Mouse (Mus musculus) thymus, postnatal 14 days (tissue): ENCODE data around the gene Suz12.
"Not testable (repeated sequence)": the region's sequence is repeated elsewhere in the genome, so short reads cannot be mapped to it uniquely, and the experiment has no call there.

Experiments used
- DNase-seq: peaks from one replicate; pipeline ENCODE4 v3.0.0; 2021

The Suz12 gene

DNA sequence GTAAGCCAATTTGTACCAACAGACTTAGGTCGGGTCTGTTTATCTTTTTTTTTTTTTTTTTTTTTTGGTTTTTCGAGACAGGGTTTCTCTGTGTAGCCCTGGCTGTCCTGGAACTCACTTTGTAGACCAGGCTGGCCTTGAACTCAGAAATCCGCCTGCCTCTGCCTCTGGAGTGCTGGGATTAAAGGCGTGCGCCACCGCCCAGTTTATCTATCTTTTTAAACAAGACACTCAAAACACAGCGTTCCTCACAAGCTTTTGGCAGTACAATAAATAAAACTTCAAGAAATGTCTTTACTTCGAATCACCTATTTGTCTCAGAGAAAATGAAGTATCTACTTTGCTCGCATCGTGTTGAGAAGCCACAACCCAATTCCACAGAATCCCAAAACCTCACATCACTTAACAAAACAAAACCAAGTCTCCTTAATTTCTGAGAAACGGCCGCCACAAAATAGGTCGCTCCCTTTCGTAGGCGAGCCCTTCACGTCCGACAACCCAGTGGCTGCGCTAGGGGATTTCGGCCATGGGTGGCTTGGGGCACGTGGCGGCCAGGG lies 793 bp upstream of the Suz12 start:
- DNase-seq = no peak

DNA sequence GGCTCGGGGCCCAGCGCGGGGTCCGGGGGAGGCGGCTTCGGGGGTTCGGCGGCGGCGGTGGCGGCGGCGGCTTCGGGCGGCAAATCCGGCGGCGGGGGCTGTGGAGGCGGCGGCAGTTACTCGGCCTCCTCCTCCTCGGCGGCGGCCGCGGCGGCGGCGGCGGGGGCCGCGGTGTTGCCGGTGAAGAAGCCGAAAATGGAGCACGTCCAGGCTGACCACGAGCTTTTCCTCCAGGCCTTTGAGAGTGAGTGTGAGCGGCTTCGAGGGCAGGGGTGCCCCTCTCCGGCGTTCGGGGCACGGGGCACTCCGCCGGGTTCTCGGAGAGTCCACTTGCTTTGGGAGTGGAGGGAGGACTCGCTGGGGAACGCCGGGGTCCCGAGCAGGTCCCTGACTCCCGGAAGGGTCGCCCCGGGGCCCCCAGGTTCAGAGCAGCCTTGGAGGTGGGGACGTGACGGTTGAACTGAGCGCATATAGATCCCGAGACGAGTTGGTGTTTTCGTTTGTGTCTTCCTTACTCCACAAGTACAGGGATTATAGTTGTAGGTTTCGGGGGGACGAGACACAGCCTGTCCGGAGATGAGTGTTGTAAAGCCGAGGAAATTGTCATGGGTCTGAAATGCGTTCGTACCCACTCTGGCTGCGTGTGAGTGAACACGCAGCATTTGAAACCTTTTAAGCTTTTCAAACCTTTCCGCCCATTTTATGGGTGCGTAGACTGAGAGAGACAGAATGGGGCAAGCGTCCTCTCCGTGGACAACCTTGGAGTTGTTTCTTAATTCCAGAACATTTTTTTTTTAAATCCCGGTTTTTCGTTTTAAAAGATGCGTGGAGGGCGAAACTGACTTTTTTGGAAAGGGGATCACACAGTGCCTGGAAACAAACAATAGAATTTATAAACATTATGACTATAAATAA lies 707 bp downstream of the Suz12 start:
- peak; percentile 64 for DNase-seq

DNA sequence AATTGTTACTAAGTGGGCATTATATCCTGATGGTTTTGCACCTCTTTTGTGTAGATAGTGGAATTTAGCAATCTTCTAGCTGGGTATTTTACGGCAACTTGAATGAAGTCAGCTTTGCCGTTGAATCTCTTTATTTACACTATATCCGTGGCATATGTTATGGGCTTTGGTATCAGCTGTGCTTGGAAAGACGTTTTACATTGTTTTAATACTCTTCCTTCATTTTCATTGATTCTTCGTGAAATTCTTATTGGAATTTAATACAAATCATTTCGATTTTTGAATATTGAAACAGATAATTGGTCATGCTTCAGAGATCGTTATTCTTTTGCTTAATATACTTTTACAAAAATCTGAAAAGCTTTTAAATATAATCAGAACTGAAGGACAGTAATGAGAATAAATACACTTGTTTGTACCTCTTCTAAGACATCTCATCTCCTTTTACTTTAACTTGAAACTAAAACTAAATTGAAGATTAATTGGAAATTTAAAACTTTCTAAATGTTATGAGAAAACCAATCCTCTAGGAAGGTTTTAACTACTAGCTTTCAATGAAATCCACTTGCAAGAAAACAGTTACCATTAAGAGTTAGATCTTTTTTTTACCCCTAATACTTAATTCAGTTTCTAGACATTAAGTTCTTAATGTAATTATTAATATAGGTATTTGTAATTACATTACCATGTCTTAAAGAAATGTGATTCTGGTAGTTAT lies 1.5 kb downstream of the Suz12 start:
- DNase-seq = no peak

DNA sequence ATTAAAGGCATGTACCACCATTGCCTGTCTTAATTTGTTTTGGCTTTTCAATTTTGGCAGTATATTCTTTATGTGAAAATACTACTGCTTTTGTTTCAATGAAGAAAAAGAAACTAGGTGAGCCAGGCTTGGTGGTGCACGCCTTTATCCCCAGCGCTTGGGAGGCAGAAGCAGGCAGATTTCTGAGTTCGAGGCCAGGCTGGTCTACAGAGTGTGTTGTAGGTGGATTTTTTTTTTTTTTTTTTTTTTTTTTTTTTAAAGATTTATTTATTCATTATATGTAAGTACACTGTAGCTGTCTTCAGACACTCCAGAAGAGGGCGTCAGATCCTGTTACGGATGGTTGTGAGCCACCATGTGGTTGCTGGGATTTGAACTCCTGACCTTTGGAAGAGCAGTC lies 23.6 kb downstream of the Suz12 start:
- not testable (repeated sequence) for DNase-seq

DNA sequence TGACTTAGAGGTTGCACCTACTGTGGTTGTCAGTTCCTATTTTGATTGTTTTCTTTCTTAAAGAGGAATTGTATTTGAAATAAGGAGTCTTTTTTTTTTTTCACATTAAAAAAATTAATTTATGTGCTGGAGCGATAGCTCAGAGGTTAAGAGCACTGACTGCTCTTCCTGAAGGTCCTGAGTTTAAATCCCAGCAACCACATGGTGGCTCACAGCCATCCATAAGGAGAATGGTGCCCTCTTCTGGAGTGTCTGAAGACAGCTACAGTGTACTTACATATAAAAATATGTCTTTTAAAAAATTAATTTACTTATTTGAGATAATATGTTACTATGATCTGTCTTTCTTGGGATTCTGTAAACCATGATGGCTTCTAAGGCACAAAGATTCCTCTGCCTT lies 26.9 kb downstream of the Suz12 start:
- DNase-seq = no peak

DNA sequence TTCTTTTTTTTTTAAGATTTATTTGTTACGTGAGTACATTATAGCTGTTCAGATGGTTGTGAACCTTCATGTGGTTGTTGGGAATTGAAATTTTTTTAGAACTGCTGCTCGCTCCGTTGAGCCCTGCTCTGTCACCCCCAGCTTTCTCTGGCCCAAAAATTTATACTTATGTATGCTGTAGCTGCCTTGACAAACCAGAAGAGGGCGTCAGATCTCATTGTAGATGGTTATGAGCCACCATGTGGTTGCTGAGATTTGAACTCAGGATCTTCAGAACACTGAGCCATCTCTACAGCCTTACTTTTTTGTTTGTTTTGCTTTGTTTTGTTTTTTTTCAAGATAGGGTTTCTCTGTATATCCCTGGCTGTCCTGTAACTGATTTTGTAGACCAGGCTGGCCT lies 28.4 kb downstream of the Suz12 start:
- no peak for DNase-seq

DNA sequence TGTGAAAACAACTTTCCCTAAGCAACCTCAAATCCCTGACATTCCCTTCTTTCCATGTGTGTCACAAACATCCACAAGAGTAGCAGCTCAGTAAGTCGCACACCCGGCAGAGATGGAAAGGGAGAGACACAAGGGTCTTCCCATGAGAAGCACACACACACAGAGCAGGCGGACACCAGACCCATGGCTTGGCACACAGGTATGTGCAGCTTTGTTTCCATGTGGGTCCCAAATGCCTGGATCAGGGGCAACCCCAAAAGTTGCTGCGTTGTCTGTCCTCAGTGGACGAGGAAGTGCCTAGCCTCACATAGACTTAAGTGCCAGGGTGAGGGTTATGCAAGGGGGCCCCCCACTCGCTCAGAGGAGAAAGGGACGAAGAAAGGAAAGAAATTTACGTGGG lies 44.6 kb downstream of the Suz12 start:
- no peak for DNase-seq

DNA sequence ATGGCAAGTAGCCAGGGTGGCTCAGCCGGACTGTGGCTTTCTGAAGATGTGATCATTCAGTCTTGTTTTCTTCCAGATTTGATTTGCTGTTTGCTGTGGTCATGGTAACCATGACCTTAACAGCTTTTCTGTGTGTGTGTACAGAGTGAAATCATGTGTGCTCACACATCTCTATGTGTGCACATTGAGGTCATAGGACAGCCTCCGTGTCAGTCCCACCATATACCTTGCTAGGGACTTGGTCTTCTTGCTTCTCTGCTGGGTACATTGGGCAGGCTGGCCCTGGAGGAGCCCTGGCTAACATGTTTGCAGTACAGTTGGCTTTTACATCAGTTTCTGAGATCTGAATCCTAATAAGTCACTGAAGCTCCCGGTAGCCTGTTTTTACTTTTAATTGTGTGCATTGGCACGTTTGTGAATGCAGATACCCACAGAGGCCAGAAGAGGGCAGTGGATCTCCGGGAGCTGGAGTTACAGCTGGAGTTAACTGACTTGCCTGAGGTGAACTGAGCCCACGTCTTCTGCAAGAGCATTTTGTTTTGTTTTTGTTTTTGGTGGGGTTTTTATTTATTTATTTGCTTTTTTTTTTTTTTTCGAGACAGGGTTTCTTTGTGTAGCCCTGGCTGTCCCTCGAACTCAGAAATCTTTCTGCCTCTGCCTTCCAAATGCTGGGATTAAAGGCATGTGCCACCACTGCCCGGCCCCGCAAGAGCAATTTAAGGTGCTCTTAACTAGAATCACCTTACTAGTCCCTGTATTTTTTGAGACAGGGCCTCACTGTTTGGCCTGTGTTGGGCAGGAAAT lies 49.9 kb downstream of the Suz12 start:
- DNase-seq = peak; percentile 63

DNA sequence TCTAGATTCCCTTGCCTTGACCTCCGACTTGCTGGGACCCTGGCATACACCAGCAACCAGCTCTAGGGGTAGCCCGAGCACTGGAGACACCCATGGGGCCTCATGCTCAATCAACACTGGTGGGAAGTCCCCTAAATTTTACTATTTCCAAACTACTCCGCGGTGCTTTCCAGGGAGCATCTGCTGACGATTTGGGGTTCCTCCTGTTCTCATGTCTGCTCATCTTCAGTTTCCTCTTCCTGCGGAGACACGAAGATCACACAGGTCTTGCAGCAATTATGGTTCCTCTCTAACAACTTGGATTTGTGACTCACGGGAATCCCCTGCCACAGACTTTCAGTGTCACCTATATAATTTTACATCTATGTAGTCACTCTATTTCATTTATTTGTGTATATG lies 50.5 kb downstream of the Suz12 start:
- no peak for DNase-seq

DNA sequence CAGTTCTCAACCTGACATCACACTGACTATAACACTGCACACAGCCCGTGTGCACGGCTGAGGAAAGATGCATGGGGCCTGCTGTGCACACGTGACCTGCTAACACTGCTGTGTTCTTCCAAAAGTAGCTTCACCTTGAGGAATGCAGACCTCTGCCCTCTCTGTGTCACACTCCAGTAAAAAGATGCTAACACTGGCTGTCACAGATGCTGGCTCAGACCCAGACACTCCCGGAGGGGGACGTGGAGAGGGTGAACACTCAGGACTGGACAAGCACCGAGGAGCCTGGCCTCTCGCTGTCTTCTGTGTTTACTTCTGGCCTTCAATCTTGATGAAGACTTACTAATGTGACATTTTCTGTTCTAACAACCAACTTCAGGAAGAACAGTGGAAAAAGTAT lies 54.0 kb downstream of the Suz12 start:
- no peak for DNase-seq

DNA sequence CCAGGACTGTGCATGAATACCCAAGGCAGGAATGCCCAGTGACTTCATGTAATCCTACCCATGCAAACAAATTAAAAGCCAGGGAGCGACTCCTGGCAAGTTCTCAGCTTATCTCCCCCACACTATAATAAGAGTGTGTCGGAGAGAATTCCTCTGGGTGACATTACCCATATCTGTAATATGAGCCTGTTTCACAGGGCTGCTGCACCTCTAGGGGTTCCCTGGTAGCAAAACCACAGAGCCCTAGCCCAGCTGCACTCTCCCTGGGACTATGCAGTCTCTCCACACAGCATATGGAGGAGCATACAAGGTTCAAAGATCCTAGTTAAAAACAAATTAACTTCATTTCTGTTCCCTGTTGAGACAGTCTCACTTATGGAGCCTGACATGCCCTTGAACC lies 57.2 kb downstream of the Suz12 start:
- DNase-seq = no peak

DNA sequence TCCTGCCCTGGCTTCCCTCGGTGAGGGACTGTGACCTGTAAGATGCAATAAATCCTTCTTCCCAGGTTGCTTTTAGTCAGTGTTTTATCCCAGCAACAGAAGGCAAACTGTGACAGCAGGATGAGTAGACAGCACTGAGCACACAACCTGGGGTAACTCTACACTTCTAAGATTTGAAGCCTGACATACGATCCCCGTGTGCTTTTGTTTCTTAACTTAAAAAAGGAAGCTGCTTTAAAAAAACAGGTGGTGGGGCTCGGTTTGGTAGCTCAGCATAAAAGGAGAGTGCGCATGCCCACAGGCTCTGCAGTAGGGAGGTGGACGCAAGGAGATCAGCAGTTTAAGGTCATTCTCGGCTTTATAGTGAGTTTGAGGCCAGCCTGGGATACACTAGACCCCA lies 59.5 kb downstream of the Suz12 start:
- no peak for DNase-seq

DNA sequence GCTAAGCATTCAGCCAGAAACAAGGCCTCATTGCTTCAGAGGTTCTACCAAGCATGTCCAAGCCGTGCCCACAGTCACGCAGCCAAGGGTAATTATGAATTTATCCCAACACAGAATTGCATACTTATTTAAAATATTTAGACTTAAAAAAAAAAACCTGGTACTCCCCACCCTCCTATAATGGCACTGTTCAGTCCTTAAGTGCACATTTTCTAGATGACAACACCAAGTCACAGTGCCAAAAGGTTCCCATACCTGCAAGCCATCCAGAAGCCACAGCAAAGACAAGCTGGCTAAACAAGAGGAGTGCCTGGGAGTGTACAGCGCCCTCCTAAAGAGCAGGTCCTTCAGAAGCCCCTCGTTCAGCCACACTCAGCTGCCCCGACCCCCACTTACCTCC lies 60.3 kb downstream of the Suz12 start:
- DNase-seq = no peak

DNA sequence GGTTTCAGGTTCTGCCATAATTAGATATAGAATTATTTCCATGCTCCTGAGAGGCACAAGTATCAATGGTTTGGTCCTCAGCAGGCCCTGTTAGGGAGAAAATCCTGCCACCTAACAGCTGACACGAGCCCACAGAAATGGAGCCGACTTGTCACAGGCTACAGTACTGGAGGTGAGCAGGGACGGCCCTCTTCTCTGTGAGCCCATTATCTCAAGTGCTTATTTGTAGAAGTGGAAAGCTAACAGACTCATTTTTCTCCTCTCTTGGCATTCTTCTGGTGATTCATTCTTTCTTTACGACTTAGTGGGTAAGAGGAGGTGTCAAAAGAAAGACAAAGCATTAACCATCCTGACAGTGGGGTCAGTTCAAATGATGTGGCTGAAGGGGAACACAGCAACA lies 61.8 kb downstream of the Suz12 start:
- no peak for DNase-seq

DNA sequence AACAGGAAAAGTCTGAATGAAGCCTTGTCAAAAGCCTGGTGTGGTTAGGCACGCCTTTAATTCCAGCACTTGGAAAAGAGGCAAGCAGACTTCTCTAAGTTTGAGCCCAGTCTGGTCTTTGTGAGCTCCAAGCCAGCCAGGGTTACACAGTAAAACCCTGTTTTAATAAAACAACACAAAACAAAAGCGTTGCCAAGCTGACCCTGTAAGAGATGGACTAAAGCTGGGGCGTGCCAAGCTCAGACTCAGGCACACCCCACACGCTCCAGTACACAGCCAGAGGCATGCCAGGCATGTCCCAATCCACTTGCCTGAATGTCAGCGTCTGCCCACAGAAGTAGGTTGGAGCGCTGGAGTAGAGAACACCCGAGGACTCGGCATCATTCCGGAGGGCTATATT lies 63.2 kb downstream of the Suz12 start:
- no peak for DNase-seq

DNA sequence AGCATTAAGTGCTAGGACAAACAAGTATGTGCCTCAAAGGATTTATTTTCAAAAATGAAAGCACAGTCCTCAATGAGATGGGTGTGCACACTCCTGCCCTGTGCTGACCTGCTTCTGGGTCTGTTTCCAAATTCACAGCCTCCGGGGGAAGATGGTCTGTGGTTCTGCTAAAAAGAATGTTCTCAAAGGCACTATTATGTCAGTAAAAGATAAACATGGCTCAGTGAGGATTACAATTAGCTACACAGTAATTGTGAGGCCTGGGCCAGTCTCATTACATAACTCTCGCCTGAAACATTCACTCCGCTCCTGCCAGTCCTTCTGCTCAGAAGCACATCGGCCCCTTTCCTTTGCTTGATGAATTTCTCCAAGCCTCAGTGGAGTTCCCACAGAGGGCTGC lies 69.3 kb downstream of the Suz12 start:
- DNase-seq = no peak

DNA sequence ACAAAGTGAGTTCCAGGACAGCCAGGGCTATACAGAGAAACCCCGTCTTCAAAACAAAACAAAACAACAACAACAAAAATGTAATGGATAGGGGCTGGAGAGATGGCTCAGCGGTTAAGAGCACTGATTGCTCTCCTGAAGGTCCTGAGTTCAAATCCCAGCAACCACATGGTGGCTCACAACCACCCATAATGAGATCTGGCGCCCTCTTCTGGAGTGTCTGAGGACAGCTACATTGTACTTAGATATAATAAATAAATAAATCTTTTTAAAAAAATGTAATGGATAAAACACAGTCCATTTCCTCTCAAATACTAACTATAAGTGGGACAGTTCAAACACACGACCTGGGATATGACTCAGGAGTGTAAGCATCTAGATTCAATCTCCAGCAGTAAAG lies 73.5 kb downstream of the Suz12 start:
- DNase-seq = peak; percentile 47

DNA sequence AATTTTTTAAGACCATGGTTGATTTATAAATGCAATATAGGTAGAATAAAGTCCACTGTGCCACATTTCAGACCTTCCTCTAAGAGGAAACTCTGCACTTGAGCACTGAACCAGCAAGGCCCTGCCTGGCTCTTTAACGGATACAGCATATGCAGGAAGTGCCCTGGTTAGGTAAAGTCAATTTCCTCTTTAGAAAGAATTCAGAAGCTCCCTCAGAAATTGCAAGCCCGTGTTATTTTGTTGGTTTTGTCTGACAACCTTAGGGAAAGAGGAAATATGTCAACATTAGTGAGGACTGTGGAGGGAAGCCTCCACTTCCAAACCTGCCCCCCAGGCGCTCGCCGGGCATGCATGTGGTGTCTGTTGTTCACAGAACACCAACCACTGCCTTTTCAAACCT lies 74.7 kb downstream of the Suz12 start:
- DNase-seq = peak; percentile 62

DNA sequence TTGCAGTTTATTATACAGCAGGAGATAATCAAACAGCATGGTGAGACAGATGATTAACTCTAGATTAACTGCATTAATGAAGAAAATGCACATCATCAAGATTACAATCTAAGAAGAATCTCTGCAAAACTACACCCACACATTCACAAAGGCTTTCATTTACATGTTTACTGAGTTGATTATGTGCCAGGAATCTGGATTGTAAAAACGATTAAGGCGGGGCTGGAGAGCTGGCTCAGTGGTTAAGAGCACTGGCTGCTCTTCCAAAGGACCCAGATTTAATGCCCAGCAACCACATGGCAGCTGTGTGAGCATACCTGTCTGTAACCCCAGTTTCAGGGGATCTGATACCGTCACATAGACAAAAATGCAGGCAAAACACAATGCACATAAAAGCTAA lies 76.9 kb downstream of the Suz12 start:
- DNase-seq = no peak

DNA sequence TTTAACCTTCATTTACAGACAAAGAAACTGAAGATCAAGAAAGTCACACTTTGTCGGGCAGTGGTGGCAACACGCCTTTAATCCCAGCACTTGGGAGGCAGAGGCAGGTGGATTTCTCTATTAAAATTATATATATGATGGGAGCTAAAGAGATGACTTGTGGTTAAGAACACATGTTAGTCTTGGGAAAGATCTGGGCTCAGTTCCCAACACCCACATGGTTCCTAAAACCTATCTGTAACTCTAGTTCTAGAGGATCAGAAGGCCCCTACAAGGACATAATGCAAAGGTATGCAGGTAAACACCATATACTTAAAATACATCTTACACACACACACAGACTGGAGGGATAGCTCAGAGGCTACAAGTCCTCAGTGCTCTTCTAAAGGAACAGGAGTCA lies 78.1 kb downstream of the Suz12 start:
- no peak for DNase-seq

DNA sequence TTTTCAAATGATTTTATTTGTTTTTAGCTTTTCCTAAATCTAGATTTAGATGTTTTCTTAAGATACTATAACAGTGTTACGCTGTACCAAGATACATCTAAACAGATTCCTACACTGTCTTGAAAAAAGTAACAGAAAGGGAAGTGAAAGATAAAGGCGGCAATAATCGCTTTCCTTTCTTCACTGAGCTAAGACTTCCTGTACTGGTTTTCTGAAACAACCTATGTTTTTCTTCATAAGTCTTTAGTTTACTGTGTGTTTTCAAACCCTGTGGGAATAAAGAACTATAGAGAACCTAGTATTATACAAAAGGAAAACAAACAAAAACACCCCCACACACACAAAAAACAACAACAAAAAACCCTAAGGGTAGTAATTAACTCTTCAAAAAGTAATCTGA lies 79.5 kb downstream of the Suz12 start:
- DNase-seq = no peak

DNA sequence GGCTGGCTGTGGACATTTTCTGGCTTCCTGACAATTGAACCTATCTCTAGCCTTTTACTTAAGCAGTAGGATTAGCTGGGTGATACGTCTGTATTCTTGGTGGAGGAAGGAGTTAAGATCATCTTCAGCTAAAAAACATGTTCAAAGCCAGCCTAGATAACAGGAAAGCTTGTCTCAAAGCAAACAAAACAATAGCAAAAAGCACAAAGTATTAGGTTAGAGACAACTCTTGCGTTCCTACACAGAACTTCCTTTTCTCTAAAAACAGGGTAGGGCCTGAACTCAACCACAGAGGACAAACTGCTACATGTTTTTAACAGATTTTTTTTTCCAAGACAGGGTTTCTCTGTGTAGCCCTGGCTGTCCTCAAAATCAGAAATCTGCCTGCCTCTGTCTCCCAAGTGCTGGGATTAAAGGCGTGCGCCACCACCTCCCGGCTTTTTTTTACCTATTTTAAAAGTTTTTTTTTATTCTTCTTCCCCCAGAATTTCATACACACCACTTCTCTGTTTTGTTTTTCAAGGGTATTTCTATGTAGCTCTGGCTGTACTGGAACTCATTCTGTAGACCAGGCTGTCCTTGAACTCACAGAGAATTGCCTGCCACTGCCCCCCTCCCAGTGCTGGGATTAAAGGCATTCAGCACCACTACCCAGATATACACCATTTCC lies 82.8 kb downstream of the Suz12 start:
- no peak for DNase-seq
